Mouse (Mus musculus) liver, embryonic 14 days (tissue): ENCODE results near the gene Kdm4a. TPM values are rescaled to one million over a fixed set of nuclear protein-coding genes. Genes with fewer than 3 reads are reported as not detected.

Experiments used
- polyA plus RNA-seq: library from polyadenylated mRNA; depleted of rRNA; stranded (reverse); fragments of >200 nt; gene quantifications from 2 replicates; pipeline ENCODE4 v1.2.3, GENCODE M21; 2012; rRNA removed

Gene Kdm4a
- 12.8 and 14.0 TPM in 2 replicates for polyA plus RNA-seq

DNA sequence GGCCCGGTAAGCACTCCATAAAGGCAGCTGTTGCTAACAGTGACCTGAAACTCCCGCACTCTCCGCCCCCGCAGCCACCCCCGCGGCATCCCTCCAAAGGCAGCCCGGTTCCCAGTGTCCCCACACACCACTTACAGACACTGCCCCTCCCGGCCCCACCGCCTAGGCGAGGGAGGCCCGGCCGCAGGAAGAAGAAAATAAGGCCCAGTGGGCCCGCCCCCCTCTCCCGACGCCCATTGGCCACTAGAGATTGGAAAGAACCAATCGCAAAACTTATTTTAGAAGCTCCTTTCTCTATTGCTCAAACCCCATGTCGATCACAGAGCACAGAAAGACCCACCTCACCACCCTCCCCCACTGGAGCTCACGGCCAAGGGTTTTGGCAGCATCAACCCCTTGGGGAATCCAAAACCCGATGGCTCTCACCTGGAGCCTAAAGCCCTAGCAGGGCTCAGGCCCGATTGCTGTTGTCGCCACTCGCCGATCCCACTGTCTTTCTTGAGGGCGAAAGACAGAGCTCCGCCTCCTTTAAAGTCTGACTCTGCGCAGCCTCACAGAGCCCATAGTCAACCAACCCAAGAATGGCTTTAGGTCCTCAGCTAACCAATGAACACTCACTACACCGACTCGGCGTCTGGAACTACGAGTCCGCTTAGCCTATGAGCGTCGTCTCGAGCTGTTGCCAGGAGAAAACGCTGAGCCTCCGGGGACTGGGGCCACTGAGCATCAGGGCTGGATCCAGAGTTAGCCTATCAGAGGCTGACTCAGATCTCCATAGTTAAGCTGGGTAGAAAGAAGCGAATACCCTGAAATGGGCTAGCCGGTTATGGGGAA, at the start of gene Kdm4a:
Gene Kdm4a, minus strand, starts transcription at position 577 of the 834 bp plus-strand sequence.

DNA sequence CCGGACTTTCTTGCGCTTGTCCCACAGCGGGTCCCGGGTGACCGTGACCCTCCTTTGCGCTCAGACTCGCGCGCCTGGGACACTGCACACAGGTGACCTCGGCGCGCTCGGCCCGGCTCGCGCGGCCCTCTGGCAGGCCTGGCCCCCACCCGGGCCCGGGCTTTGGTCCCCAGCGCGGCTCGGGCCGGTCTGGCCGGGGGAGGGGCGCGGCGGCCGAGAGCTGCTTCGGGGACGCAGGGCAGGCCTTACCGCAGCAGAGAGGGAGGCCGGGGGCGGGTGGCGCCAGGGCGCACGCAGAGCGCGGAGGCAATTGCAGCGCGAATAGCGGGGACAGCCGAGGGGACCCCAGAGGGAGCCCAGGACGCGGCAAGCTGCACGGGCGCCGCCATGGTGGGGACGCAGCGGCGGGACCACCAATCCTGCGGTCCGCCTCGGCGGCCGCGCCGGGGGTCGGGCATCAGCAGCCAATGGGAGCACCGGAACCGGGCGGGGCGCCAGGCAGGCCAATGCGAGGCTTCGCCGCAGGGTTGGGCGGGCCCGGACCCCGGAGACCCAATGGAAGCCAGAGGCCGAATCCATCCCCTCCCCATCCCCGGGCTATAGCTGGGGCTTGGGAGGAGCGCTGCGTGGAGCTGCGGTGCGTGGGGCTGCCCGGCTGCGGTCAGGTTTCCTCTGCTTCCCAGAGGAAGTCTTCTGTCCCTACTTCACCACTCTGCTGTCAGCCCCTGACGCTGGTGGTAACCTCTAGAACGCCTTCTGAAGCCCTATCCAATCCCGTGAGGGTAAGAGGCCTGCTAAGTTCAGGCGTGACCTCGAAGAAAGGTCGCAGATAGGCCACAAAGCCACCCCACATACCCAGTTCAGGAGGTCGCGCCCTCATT, 45.1 kb downstream of the Kdm4a start, which contains the start of gene St3gal3:
Gene St3gal3, minus strand, starts transcription at position 430 of the 881 bp plus-strand sequence.

Other genes starting within 250 kb of the Kdm4a start
- gene St3gal3, start 45.1 kb downstream of the Kdm4a start, polyA plus RNA-seq: 2.9 TPM in 2 replicates
- 7.1 and 7.8 TPM in 2 replicates for gene Ptprf, start 111.4 kb upstream of the Kdm4a start, polyA plus RNA-seq
- gene Szt2, start 229.2 kb upstream of the Kdm4a start, polyA plus RNA-seq: 3.8 and 6.2 TPM in 2 replicates
- 52.1 and 57.8 TPM in 2 replicates for gene Med8, start 229.3 kb upstream of the Kdm4a start, polyA plus RNA-seq
- 77.6 and 88.8 TPM in 2 replicates for gene Elovl1, start 248.1 kb upstream of the Kdm4a start, polyA plus RNA-seq